Mouse (Mus musculus) neutrophil, adult 83 days (primary cell): ENCODE measurements around the gene Cenpn. TPM values are rescaled to one million over a fixed set of nuclear protein-coding genes. Genes with fewer than 3 reads are reported as not detected.

Experiments used
- total RNA-seq, 2 experiments: library from RNA; stranded (reverse); gene quantifications; one replicate each; pipeline ENCODE4 v1.2.4; 2023

Cenpn gene
- total RNA-seq = 10 to 100 TPM; 19.2 to 20.5 TPM

GRCm38 (mm10) chr8:116921337-116922059 is at the start of gene Cenpn, which contains the start of gene Cmc2:
Gene Cenpn, plus strand, starts transcription at chr8:116921730.
Gene Cmc2, minus strand, starts transcription at chr8:116921455.

GRCm38 (mm10) chr8:116943161-116943554 is 21.6 kb downstream of the Cenpn start, which contains the start of gene Atmin:
Gene Atmin, plus strand, starts transcription at chr8:116943393.

GRCm38 (mm10) chr8:116978631-116979256 is 57.2 kb downstream of the Cenpn start, which contains the start of gene 1700030J22Rik:
Gene 1700030J22Rik, minus strand, starts transcription at chr8:116978959.

Other genes with a start within 250 kb of the Cenpn start
- gene Cdyl2, start 188.7 kb upstream of the Cenpn start, total RNA-seq = 1 to 10 TPM; 7.8 to 8.8 TPM
- 10 to 100 TPM in 1 of 2 experiments, 1 to 10 TPM in 1; 8.9 to 13.3 TPM for gene Cmc2, start 275 bp upstream of the Cenpn start, total RNA-seq
- 1 to 10 TPM; 8.9 to 9.3 TPM for gene Atmin, start 21.7 kb downstream of the Cenpn start, total RNA-seq
- under 1 TPM; 0.15 to 0.62 TPM for gene 1700030J22Rik, start 57.2 kb downstream of the Cenpn start, total RNA-seq
- 1 to 10 TPM; 3.6 to 4.0 TPM for gene Gcsh, start 71.8 kb downstream of the Cenpn start, total RNA-seq
- gene Pkd1l2, start 160.7 kb downstream of the Cenpn start, total RNA-seq = under 1 TPM; 0.20 to 0.31 TPM
- gene Bco1, start 174.1 kb downstream of the Cenpn start, total RNA-seq = under 1 TPM in 1 of 2 experiments, not detected in 1; 0.18 TPM
- gene Gan, start 236.4 kb downstream of the Cenpn start, total RNA-seq = 1 to 10 TPM; 4.2 to 5.1 TPM